Mouse (Mus musculus) monocyte, adult 2 months (primary cell): Measurements from ENCODE around the gene Akap13.
A peak's percentile ranks its signal among the peaks of the same experiment; 100 is the strongest.

Source experiments
- DNase-seq, 2 experiments: peaks; one replicate each; pipeline ENCODE4 v3.0.0; 2022; ENCODE audit warnings: low spot score in 2 of 2, low read depth in 1 of 2

Gene Akap13

GRCm38 (mm10) chr7:75632941-75633340 is 177.6 kb downstream of the Akap13 start:
- no peak for DNase-seq

GRCm38 (mm10) chr7:75633393-75633792 is 178.1 kb downstream of the Akap13 start:
- no peak for DNase-seq

GRCm38 (mm10) chr7:75633807-75634526 is 178.6 kb downstream of the Akap13 start:
- DNase-seq, result no peak

GRCm38 (mm10) chr7:75638769-75639168 is 183.4 kb downstream of the Akap13 start:
- DNase-seq, result no peak

- DNase-seq, result peak in 1 of 2 experiments; percentile 49
These were observed 184.2 kb downstream of the Akap13 start for GRCm38 (mm10) chr7:75639541-75639940.

- DNase-seq, result no peak
These were observed 184.7 kb downstream of the Akap13 start for GRCm38 (mm10) chr7:75640074-75640473.

- DNase-seq, result no peak
These were observed 185.3 kb downstream of the Akap13 start for GRCm38 (mm10) chr7:75640671-75641070.

- DNase-seq, result no peak
These were observed 186.3 kb downstream of the Akap13 start for GRCm38 (mm10) chr7:75641415-75642177.

- DNase-seq, result no peak
These were observed 186.9 kb downstream of the Akap13 start for GRCm38 (mm10) chr7:75642178-75642777.

- DNase-seq, result no peak
These were observed 187.7 kb downstream of the Akap13 start for GRCm38 (mm10) chr7:75642846-75643563.

- no peak for DNase-seq
These were observed 188.7 kb downstream of the Akap13 start for GRCm38 (mm10) chr7:75643986-75644385.

- no peak for DNase-seq
These were observed 189.3 kb downstream of the Akap13 start for GRCm38 (mm10) chr7:75644585-75644984.

- DNase-seq, result no peak
These were observed 190.0 kb downstream of the Akap13 start for GRCm38 (mm10) chr7:75645156-75645933.

- no peak for DNase-seq
These were observed 192.7 kb downstream of the Akap13 start for GRCm38 (mm10) chr7:75648051-75648450.

GRCm38 (mm10) chr7:75648961-75649360 is 193.6 kb downstream of the Akap13 start:
- no peak for DNase-seq

- no peak for DNase-seq
These were observed 194.6 kb downstream of the Akap13 start for GRCm38 (mm10) chr7:75649966-75650365.

- DNase-seq, result no peak
These were observed 198.5 kb downstream of the Akap13 start for GRCm38 (mm10) chr7:75653684-75654317.

- no peak for DNase-seq
These were observed 200.1 kb downstream of the Akap13 start for GRCm38 (mm10) chr7:75655180-75656074.

GRCm38 (mm10) chr7:75656297-75656852 is 201.0 kb downstream of the Akap13 start:
- DNase-seq, result peak in 1 of 2 experiments; percentile 23
